Mouse (Mus musculus): Measurements from ENCODE around the gene Taf1c. TPM values are rescaled to one million over a fixed set of nuclear protein-coding genes. Genes with fewer than 3 reads are reported as not detected.
A peak's percentile ranks its signal among the peaks of the same experiment; 100 is the strongest.

Taf1c gene
- polyA plus RNA-seq, 1 experiment from 2014 or later = 14.6 TPM

DNA sequence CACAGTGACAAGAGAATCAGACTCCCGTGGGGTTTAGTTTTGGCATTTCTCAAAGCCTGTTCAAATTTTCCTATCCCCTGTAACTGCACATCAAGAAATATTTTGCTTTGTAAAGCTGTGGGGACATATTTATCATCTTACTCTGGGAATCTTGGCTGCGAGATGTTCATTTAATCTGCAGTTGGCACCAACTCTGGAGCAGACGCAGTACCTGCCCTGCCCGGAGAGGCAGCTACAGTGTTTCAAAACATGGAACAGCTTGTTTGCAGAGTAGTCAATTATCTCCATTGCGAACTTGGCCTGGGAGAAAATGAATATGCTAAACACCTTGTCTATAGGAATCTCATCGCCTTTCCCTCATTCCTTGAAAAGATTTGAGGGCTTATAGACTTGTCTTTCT, 33.2 kb upstream of the Taf1c start:
- no peak for ATAC-seq (ENCODE audit: low FRiP score, low TSS enrichment)
- WGBS = 79% methylated on average over 6 of the region's 6 CpGs

DNA sequence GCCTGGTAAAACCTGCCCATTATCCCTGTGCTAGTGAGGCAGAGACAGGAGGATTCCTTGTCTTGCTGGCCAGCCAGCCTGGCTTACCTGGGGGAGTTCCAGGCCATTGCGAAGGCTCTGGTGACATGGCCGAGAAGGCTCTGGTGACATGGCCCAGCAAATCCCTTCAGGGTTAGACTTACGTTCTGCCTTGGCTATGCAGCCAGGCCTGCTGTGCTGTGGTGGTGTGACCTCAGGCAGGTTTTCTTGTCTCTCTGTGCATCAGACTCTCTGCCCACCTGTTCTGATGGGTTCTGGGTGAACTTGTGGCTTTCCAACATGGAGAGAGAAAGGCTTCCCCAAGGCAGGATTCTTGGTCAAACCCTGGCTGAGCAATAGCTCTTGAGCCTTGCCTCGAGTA, 32.4 kb upstream of the Taf1c start:
- no peak for DNase-seq
- no peaks in the 10 kb centered on the region for H3K27me3 ChIP-seq (ENCODE audit: control insufficient read depth, insufficient read depth, low read length)
- peaks cover 9% of the 10 kb centered on the region for H3K4me1 ChIP-seq (ENCODE audit: control insufficient read depth, insufficient read depth, low read length)
- 91% methylated on average over 4 of the region's 4 CpGs for WGBS
- H3K27ac ChIP-seq (replicated peaks; ENCODE audit: low read depth, low read length) = no peak overlapping the region
- no peak for ATAC-seq (ENCODE audit: low FRiP score, low TSS enrichment)
- H3K4me2 ChIP-seq (ENCODE audit: low read length) = no peak overlapping the region
- no peak overlapping the region for H3K4me3 ChIP-seq (replicated peaks; ENCODE audit: low read depth, low read length)
- no peak overlapping the region for H3K9ac ChIP-seq (replicated peaks; ENCODE audit: low read length)
- no peaks in the 10 kb centered on the region for H3K9me3 ChIP-seq (ENCODE audit: control insufficient read depth, low read length)
- H3K36me3 ChIP-seq (ENCODE audit: control insufficient read depth, insufficient read depth, low read length) = no peaks in the 10 kb centered on the region

More for the DNA sequence above, 33.2 kb upstream of the Taf1c start:
- no peak overlapping the region for H3K4me3 ChIP-seq (replicated peaks; ENCODE audit: low read depth, low read length)
- no peak for DNase-seq
- H3K27ac ChIP-seq (replicated peaks; ENCODE audit: low read depth, low read length) = no peak overlapping the region
- H3K4me1 ChIP-seq (ENCODE audit: control insufficient read depth, insufficient read depth, low read length) = peaks cover 9% of the 10 kb centered on the region
- H3K27me3 ChIP-seq (ENCODE audit: control insufficient read depth, insufficient read depth, low read length) = no peaks in the 10 kb centered on the region
- H3K9me3 ChIP-seq (ENCODE audit: control insufficient read depth, low read length) = no peaks in the 10 kb centered on the region
- H3K36me3 ChIP-seq (ENCODE audit: control insufficient read depth, insufficient read depth, low read length) = no peaks in the 10 kb centered on the region
- H3K9ac ChIP-seq (replicated peaks; ENCODE audit: low read length) = no peak overlapping the region
- H3K4me2 ChIP-seq (ENCODE audit: low read length) = no peak overlapping the region

- DNase-seq (no peak), ATAC-seq (ENCODE audit: low FRiP score, low TSS enrichment) (no peak)
- no peaks in the 10 kb centered on the region for H3K9me3 ChIP-seq (ENCODE audit: control insufficient read depth, low read length)
- WGBS = 69% methylated on average over 7 of the region's 7 CpGs
- H3K4me2 ChIP-seq (ENCODE audit: low read length) = no peak overlapping the region
- no peak overlapping the region for H3K4me3 ChIP-seq (replicated peaks; ENCODE audit: low read depth, low read length)
- no peaks in the 10 kb centered on the region for H3K27me3 ChIP-seq (ENCODE audit: control insufficient read depth, insufficient read depth, low read length)
- no peaks in the 10 kb centered on the region for H3K36me3 ChIP-seq (ENCODE audit: control insufficient read depth, insufficient read depth, low read length)
- H3K27ac ChIP-seq (replicated peaks; ENCODE audit: low read depth, low read length) = no peak overlapping the region
- no peak overlapping the region for H3K9ac ChIP-seq (replicated peaks; ENCODE audit: low read length)
- peaks cover 9% of the 10 kb centered on the region for H3K4me1 ChIP-seq (ENCODE audit: control insufficient read depth, insufficient read depth, low read length)
Measured at GRCm38 (mm10) chr8:119636766-119637165, 31.7 kb upstream of the Taf1c start.

DNA sequence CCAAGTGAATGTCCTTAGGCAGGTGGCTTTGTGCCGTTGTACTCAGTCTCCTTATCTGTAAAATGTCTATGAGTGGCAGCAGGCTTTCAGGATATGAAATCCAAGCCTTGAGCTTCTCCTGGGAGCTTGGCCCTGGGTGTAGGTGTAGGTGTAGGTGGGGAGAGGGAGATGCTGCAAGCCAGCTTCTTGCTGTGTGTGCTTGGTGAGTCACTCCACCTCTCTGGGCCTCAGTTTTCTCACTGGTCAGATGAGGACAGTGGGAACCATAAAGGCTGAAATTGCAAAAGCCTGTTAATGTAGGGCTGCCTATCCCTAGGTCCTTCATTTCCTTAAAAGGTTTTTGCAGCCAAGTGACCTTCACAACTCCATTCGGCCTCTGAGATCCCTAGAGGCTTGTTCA, 30.9 kb upstream of the Taf1c start:
- H3K9ac ChIP-seq (replicated peaks; ENCODE audit: low read length) = no peak overlapping the region
- H3K4me1 ChIP-seq (ENCODE audit: control insufficient read depth, insufficient read depth, low read length) = peaks cover 12% of the 10 kb centered on the region
- no peak for ATAC-seq (ENCODE audit: low FRiP score, low TSS enrichment)
- WGBS = 49% methylated on average over 2 of the region's 2 CpGs
- no peak overlapping the region for H3K4me3 ChIP-seq (replicated peaks; ENCODE audit: low read depth, low read length)
- DNase-seq = no peak
- no peaks in the 10 kb centered on the region for H3K9me3 ChIP-seq (ENCODE audit: control insufficient read depth, low read length)
- no peaks in the 10 kb centered on the region for H3K27me3 ChIP-seq (ENCODE audit: control insufficient read depth, insufficient read depth, low read length)
- H3K36me3 ChIP-seq (ENCODE audit: control insufficient read depth, insufficient read depth, low read length) = no peaks in the 10 kb centered on the region
- H3K27ac ChIP-seq (replicated peaks; ENCODE audit: low read depth, low read length) = no peak overlapping the region
- no peak overlapping the region for H3K4me2 ChIP-seq (ENCODE audit: low read length)

DNA sequence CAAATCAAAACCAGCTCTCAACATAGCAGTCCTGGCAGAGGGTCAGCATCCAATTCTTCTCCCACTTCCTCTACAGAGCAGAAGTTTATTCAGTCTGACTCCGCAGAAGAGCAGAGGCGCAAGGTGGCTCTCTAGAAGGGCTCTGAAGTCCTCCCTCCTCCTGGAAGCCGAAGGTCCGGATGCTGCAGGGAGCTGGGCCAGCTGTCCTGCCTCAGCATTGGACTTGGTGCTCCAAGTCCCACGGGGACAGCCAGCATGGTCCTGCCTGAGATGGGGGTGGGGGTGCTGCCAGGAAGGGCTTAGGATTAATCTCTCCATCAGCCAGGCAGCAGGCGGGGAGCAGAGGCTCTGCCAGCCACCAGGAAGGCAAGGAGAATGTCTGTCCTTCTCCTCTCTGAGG, 30.4 kb upstream of the Taf1c start, which contains the start of gene Kcng4:
Kcng4 (minus strand) TSS at position 303 of the 400 bp plus-strand sequence.
- peaks cover 15% of the 10 kb centered on the region for H3K4me1 ChIP-seq (ENCODE audit: control insufficient read depth, insufficient read depth, low read length)
- WGBS = 26% methylated on average over 6 of the region's 6 CpGs
- H3K9ac ChIP-seq (replicated peaks; ENCODE audit: low read length) = no peak within 1 kb of the TSS

GRCm38 (mm10) chr8:119634616-119635336, 29.8 kb upstream of the Taf1c start:
- Histone ChIP-seq H3K27ac (replicated peaks; ENCODE audit: low read depth, low read length) (no peak overlapping the region), H3K4me1 (ENCODE audit: control insufficient read depth, insufficient read depth, low read length) (peaks cover 15% of the 10 kb centered on the region), H3K4me2 (ENCODE audit: low read length) (no peak overlapping the region), H3K36me3 (ENCODE audit: control insufficient read depth, insufficient read depth, low read length) (no peaks in the 10 kb centered on the region), H3K4me3 (replicated peaks; ENCODE audit: low read depth, low read length) (no peak overlapping the region), H3K27me3 (ENCODE audit: control insufficient read depth, insufficient read depth, low read length) (no peaks in the 10 kb centered on the region), H3K9me3 (ENCODE audit: control insufficient read depth, low read length) (no peaks in the 10 kb centered on the region), H3K9ac (replicated peaks; ENCODE audit: low read length) (no peak overlapping the region)
- whole genome bisulfite sequencing = 15% methylated on average over 14 of the region's 14 CpGs
- ATAC-seq (ENCODE audit: low FRiP score, low TSS enrichment) (no peak), DNase-seq (peak; percentile 45)

More for the DNA sequence above, 30.4 kb upstream of the Taf1c start, which contains the start of gene Kcng4:
- H3K27ac ChIP-seq (replicated peaks; ENCODE audit: low read depth, low read length) = no peak within 1 kb of the TSS
- no peak within 1 kb of the TSS for H3K4me2 ChIP-seq (ENCODE audit: low read length)
- DNase-seq (peak; percentile 42), ATAC-seq (ENCODE audit: low FRiP score, low TSS enrichment) (no peak)
- H3K4me3 ChIP-seq (replicated peaks; ENCODE audit: low read depth, low read length) = no peak within 1 kb of the TSS
- no peaks in the 10 kb centered on the region for H3K36me3 ChIP-seq (ENCODE audit: control insufficient read depth, insufficient read depth, low read length)
- H3K27me3 ChIP-seq (ENCODE audit: control insufficient read depth, insufficient read depth, low read length) = no peaks in the 10 kb centered on the region
- H3K9me3 ChIP-seq (ENCODE audit: control insufficient read depth, low read length) = no peaks in the 10 kb centered on the region

DNA sequence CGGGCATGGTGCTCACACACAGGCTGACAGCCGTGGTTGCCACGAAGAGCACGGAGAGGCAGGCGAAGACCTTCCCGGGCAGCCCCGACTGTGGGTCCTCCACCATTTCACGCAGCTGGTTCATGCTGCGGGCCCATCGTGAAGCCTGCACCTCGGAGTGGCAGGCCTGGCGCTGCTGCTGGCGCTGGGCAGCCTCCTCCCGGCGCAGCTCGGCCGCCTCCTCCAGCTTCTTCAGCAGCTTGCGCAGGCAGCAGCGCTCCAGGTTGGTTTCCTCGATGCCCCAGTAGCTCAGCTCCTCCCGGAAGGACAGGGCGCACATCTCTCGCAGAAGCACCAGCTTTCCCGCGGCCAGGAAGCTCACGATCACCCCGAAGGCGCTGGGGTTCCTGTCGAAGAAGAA, 27.9 kb upstream of the Taf1c start:
- Histone ChIP-seq H3K4me1 (ENCODE audit: control insufficient read depth, insufficient read depth, low read length) (peaks cover 15% of the 10 kb centered on the region), H3K9ac (replicated peaks; ENCODE audit: low read length) (no peak overlapping the region), H3K27ac (replicated peaks; ENCODE audit: low read depth, low read length) (no peak overlapping the region), H3K27me3 (ENCODE audit: control insufficient read depth, insufficient read depth, low read length) (no peaks in the 10 kb centered on the region), H3K4me3 (replicated peaks; ENCODE audit: low read depth, low read length) (no peak overlapping the region), H3K36me3 (ENCODE audit: control insufficient read depth, insufficient read depth, low read length) (no peaks in the 10 kb centered on the region), H3K4me2 (ENCODE audit: low read length) (no peak overlapping the region), H3K9me3 (ENCODE audit: control insufficient read depth, low read length) (no peaks in the 10 kb centered on the region)
- ATAC-seq (ENCODE audit: low FRiP score, low TSS enrichment) = no peak
- DNase-seq = peak; percentile 11
- 52% methylated on average over 29 of the region's 29 CpGs for WGBS

DNA sequence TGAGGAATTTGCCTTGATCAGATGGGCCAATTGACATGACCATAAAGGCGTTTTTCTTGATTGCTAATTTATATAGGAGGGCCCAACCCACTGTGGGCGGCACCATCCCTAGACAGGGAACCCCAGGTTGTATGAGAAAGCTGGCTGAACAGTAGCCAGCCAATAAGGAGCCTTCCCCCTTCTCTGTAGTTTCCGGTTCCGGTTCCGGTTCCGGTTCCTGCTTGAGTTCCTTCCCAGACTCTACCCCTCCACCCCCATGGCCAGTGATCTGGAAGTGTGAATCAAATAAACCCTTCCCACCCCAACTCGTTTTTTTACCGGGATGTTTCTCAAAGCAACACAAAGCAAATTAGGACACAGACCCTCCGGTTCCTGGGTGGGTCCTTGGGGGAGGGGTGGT, 27.2 kb upstream of the Taf1c start:
- ATAC-seq (ENCODE audit: low FRiP score, low TSS enrichment) (no peak), DNase-seq (no peak)
- H3K36me3 ChIP-seq (ENCODE audit: control insufficient read depth, insufficient read depth, low read length) = no peaks in the 10 kb centered on the region

GRCm38 (mm10) chr8:119630841-119631240, 25.8 kb upstream of the Taf1c start:
- peak; percentile 60 for DNase-seq
- peaks cover 15% of the 10 kb centered on the region for H3K4me1 ChIP-seq (ENCODE audit: control insufficient read depth, insufficient read depth, low read length)
- H3K27me3 ChIP-seq (ENCODE audit: control insufficient read depth, insufficient read depth, low read length) = no peaks in the 10 kb centered on the region
- no peak overlapping the region for H3K9ac ChIP-seq (replicated peaks; ENCODE audit: low read length)
- no peaks in the 10 kb centered on the region for H3K36me3 ChIP-seq (ENCODE audit: control insufficient read depth, insufficient read depth, low read length)
- WGBS = 34% methylated on average over 3 of the region's 3 CpGs
- ATAC-seq (ENCODE audit: low FRiP score, low TSS enrichment) = no peak
- H3K4me2 ChIP-seq (ENCODE audit: low read length) = no peak overlapping the region
- peak overlapping the region; percentile 37; the same call in 1 of the 2 replicates for H3K27ac ChIP-seq (replicated peaks; ENCODE audit: low read depth, low read length)
- H3K9me3 ChIP-seq (ENCODE audit: control insufficient read depth, low read length) = no peaks in the 10 kb centered on the region
- no peak overlapping the region for H3K4me3 ChIP-seq (replicated peaks; ENCODE audit: low read depth, low read length)

More for the DNA sequence above, 27.2 kb upstream of the Taf1c start:
- Histone ChIP-seq H3K4me1 (ENCODE audit: control insufficient read depth, insufficient read depth, low read length) (peaks cover 15% of the 10 kb centered on the region), H3K4me3 (replicated peaks; ENCODE audit: low read depth, low read length) (no peak overlapping the region), H3K4me2 (ENCODE audit: low read length) (no peak overlapping the region), H3K9ac (replicated peaks; ENCODE audit: low read length) (no peak overlapping the region), H3K27ac (replicated peaks; ENCODE audit: low read depth, low read length) (no peak overlapping the region), H3K27me3 (ENCODE audit: control insufficient read depth, insufficient read depth, low read length) (no peaks in the 10 kb centered on the region), H3K9me3 (ENCODE audit: control insufficient read depth, low read length) (no peaks in the 10 kb centered on the region)
- 90% methylated on average over 9 of the region's 9 CpGs for WGBS
